Mouse (Mus musculus): Measurements from ENCODE around the gene Jmjd1c.

Gene Jmjd1c

GRCm38 (mm10) chr10:67095798-67096620 lies at the start of gene Jmjd1c:
Gene Jmjd1c (plus strand): TSS chr10:67096125.
- DNase-seq (ENCODE audit: low spot score) = peak; percentile 64

GRCm38 (mm10) chr10:67047712-67048645 lies 47.9 kb upstream of the Jmjd1c start:
- no peak for DNase-seq (ENCODE audit: low spot score)

- DNase-seq (ENCODE audit: low spot score) = no peak
Observed at GRCm38 (mm10) chr10:67048871-67049615, 46.9 kb upstream of the Jmjd1c start.

- DNase-seq (ENCODE audit: low spot score) = no peak
Observed at GRCm38 (mm10) chr10:67049621-67050020, 46.3 kb upstream of the Jmjd1c start.

- DNase-seq (ENCODE audit: low spot score) = no peak
Observed at GRCm38 (mm10) chr10:67050766-67051165, 45.2 kb upstream of the Jmjd1c start.

- no peak for DNase-seq (ENCODE audit: low spot score)
Observed at GRCm38 (mm10) chr10:67051466-67051865, 44.5 kb upstream of the Jmjd1c start.

- DNase-seq (ENCODE audit: low spot score) = no peak
Observed at GRCm38 (mm10) chr10:67052429-67052828, 43.5 kb upstream of the Jmjd1c start.

- no peak for DNase-seq (ENCODE audit: low spot score)
Observed at GRCm38 (mm10) chr10:67053475-67053874, 42.5 kb upstream of the Jmjd1c start.

GRCm38 (mm10) chr10:67055867-67056856 lies 39.8 kb upstream of the Jmjd1c start:
- peak; percentile 42 for DNase-seq (ENCODE audit: low spot score)

- DNase-seq (ENCODE audit: low spot score) = no peak
Observed at GRCm38 (mm10) chr10:67057208-67057607, 38.7 kb upstream of the Jmjd1c start.

- DNase-seq (ENCODE audit: low spot score) = no peak
Observed at GRCm38 (mm10) chr10:67057696-67058095, 38.2 kb upstream of the Jmjd1c start.

- no peak for DNase-seq (ENCODE audit: low spot score)
Observed at GRCm38 (mm10) chr10:67058297-67058696, 37.6 kb upstream of the Jmjd1c start.

- no peak for DNase-seq (ENCODE audit: low spot score)
Observed at GRCm38 (mm10) chr10:67058702-67059101, 37.2 kb upstream of the Jmjd1c start.

GRCm38 (mm10) chr10:67061367-67061801 lies 34.5 kb upstream of the Jmjd1c start:
- DNase-seq (ENCODE audit: low spot score) = peak; percentile 48

- peak; percentile 33 for DNase-seq (ENCODE audit: low spot score)
Observed at GRCm38 (mm10) chr10:67061823-67062222, 34.1 kb upstream of the Jmjd1c start.

GRCm38 (mm10) chr10:67065277-67065887 lies 30.5 kb upstream of the Jmjd1c start:
- DNase-seq (ENCODE audit: low spot score) = no peak

- DNase-seq (ENCODE audit: low spot score) = no peak
Observed at GRCm38 (mm10) chr10:67065927-67066326, 30.0 kb upstream of the Jmjd1c start.

GRCm38 (mm10) chr10:67066421-67066820 lies 29.5 kb upstream of the Jmjd1c start:
- no peak for DNase-seq (ENCODE audit: low spot score)

- no peak for DNase-seq (ENCODE audit: low spot score)
Observed at GRCm38 (mm10) chr10:67069013-67069412, 26.9 kb upstream of the Jmjd1c start.

GRCm38 (mm10) chr10:67071389-67071788 lies 24.5 kb upstream of the Jmjd1c start:
- DNase-seq (ENCODE audit: low spot score) = no peak
